Mouse (Mus musculus) heart, postnatal 0 days (tissue): ENCODE results near the gene Ttc16.

Experiments
- CTCF ChIP-seq: IDR thresholded peaks from 2 replicates; pipeline ENCODE4 v1.5.1; 2016; ENCODE audit warnings: antibody characterized with exemption, control low read depth, low read depth
- EP300 ChIP-seq: IDR thresholded peaks from 2 replicates; pipeline ENCODE4 v1.6.1; 2016; ENCODE audit warnings: antibody characterized with exemption, low read depth

- TF ChIP-seq EP300 (no peak), CTCF (no peak)
These were observed 13.1 kb upstream of the Ttc16 start for GRCm38 (mm10) chr2:32788581-32788980.
